Mouse (Mus musculus): ENCODE measurements at regions not wholly inside any gene's neighbourhood (a gene's known extent, or its start where the extent isn't known, plus 50 kb on each side); places are given as distances from the start of the nearest gene placed in this dataset.

GRCm38 (mm10) chr7:129922291-129922690 is 330.6 kb downstream of the Wdr11 start:
- H3K27ac ChIP-seq (ENCODE audit: insufficient read depth, low read length): no peak overlapping the region
- TF ChIP-seq POLR2A (IDR thresholded peaks at IDR 0.05; ENCODE audit: extremely low read depth, insufficient read depth, low read length) (no peak), CTCF (IDR thresholded peaks at IDR 0.05; ENCODE audit: extremely low read depth, insufficient read depth, low read length) (no peak)
- H3K4me1 ChIP-seq (ENCODE audit: control insufficient read depth, insufficient read depth, low read length): no peaks in the 10 kb centered on the region; the same call in 1 of the 2 replicates
- H3K4me3 ChIP-seq (ENCODE audit: insufficient read depth, low read length): no peak overlapping the region

GRCm38 (mm10) chr7:129936731-129937130 is 345.1 kb downstream of the Wdr11 start:
- H3K4me1 ChIP-seq (ENCODE audit: control insufficient read depth, insufficient read depth, low read length): no peaks in the 10 kb centered on the region
- H3K27ac ChIP-seq (ENCODE audit: insufficient read depth, low read length): no peak overlapping the region
- TF ChIP-seq CTCF (IDR thresholded peaks at IDR 0.05; ENCODE audit: extremely low read depth, insufficient read depth, low read length) (no peak), POLR2A (IDR thresholded peaks at IDR 0.05; ENCODE audit: extremely low read depth, insufficient read depth, low read length) (no peak)
- H3K4me3 ChIP-seq (ENCODE audit: insufficient read depth, low read length): no peak overlapping the region

GRCm38 (mm10) chr7:129937715-129938114 is 346.1 kb downstream of the Wdr11 start:
- no peak overlapping the region for H3K4me3 ChIP-seq (ENCODE audit: insufficient read depth, low read length)
- no peaks in the 10 kb centered on the region for H3K4me1 ChIP-seq (ENCODE audit: control insufficient read depth, insufficient read depth, low read length)
- no peak overlapping the region for H3K27ac ChIP-seq (ENCODE audit: insufficient read depth, low read length)
- TF ChIP-seq CTCF (IDR thresholded peaks at IDR 0.05; ENCODE audit: extremely low read depth, insufficient read depth, low read length) (no peak), POLR2A (IDR thresholded peaks at IDR 0.05; ENCODE audit: extremely low read depth, insufficient read depth, low read length) (no peak)

- no peak for TF ChIP-seq CTCF (IDR thresholded peaks at IDR 0.05; ENCODE audit: extremely low read depth, insufficient read depth, low read length)
- TF ChIP-seq POLR2A (IDR thresholded peaks at IDR 0.05; ENCODE audit: extremely low read depth, insufficient read depth, low read length): no peak
- Histone ChIP-seq H3K4me3 (ENCODE audit: insufficient read depth, low read length) (no peak overlapping the region), H3K4me1 (ENCODE audit: control insufficient read depth, insufficient read depth, low read length) (no peaks in the 10 kb centered on the region), H3K27ac (ENCODE audit: insufficient read depth, low read length) (no peak overlapping the region)
These were observed 346.5 kb downstream of the Wdr11 start for GRCm38 (mm10) chr7:129938141-129938540.

- TF ChIP-seq POLR2A (IDR thresholded peaks at IDR 0.05; ENCODE audit: extremely low read depth, insufficient read depth, low read length) (no peak), CTCF (IDR thresholded peaks at IDR 0.05; ENCODE audit: extremely low read depth, insufficient read depth, low read length) (no peak)
- H3K4me3 ChIP-seq (ENCODE audit: insufficient read depth, low read length): no peak overlapping the region
- H3K27ac ChIP-seq (ENCODE audit: insufficient read depth, low read length): no peak overlapping the region
- no peaks in the 10 kb centered on the region for H3K4me1 ChIP-seq (ENCODE audit: control insufficient read depth, insufficient read depth, low read length)
These were observed 347.6 kb downstream of the Wdr11 start for GRCm38 (mm10) chr7:129939266-129939665.

GRCm38 (mm10) chr7:129941311-129942029 is 349.8 kb downstream of the Wdr11 start:
- no peak overlapping the region for H3K4me3 ChIP-seq (ENCODE audit: insufficient read depth, low read length)
- H3K4me1 ChIP-seq (ENCODE audit: control insufficient read depth, insufficient read depth, low read length): no peaks in the 10 kb centered on the region
- no peak overlapping the region for H3K27ac ChIP-seq (ENCODE audit: insufficient read depth, low read length)
- no peak for TF ChIP-seq POLR2A (IDR thresholded peaks at IDR 0.05; ENCODE audit: extremely low read depth, insufficient read depth, low read length)

- TF ChIP-seq POLR2A (IDR thresholded peaks at IDR 0.05; ENCODE audit: extremely low read depth, insufficient read depth, low read length): no peak
- no peak for TF ChIP-seq CTCF (IDR thresholded peaks at IDR 0.05; ENCODE audit: extremely low read depth, insufficient read depth, low read length)
- Histone ChIP-seq H3K4me3 (ENCODE audit: insufficient read depth, low read length) (no peak overlapping the region), H3K27ac (ENCODE audit: insufficient read depth, low read length) (no peak overlapping the region), H3K4me1 (ENCODE audit: control insufficient read depth, insufficient read depth, low read length) (no peaks in the 10 kb centered on the region)
These were observed 357.0 kb downstream of the Wdr11 start for GRCm38 (mm10) chr7:129948613-129949110.

- no peaks in the 10 kb centered on the region for H3K4me1 ChIP-seq (ENCODE audit: control insufficient read depth, insufficient read depth, low read length)
- H3K27ac ChIP-seq (ENCODE audit: insufficient read depth, low read length): no peak overlapping the region
- TF ChIP-seq CTCF (IDR thresholded peaks at IDR 0.05; ENCODE audit: extremely low read depth, insufficient read depth, low read length): no peak
- TF ChIP-seq POLR2A (IDR thresholded peaks at IDR 0.05; ENCODE audit: extremely low read depth, insufficient read depth, low read length): no peak
- no peak overlapping the region for H3K4me3 ChIP-seq (ENCODE audit: insufficient read depth, low read length)
These were observed 358.8 kb downstream of the Wdr11 start for GRCm38 (mm10) chr7:129950456-129950855.

GRCm38 (mm10) chr7:129958379-129958778 is 366.7 kb downstream of the Wdr11 start:
- TF ChIP-seq POLR2A (IDR thresholded peaks at IDR 0.05; ENCODE audit: extremely low read depth, insufficient read depth, low read length) (no peak), CTCF (IDR thresholded peaks at IDR 0.05; ENCODE audit: extremely low read depth, insufficient read depth, low read length) (no peak)
- H3K27ac ChIP-seq (ENCODE audit: insufficient read depth, low read length): no peak overlapping the region
- no peaks in the 10 kb centered on the region for H3K4me1 ChIP-seq (ENCODE audit: control insufficient read depth, insufficient read depth, low read length)
- H3K4me3 ChIP-seq (ENCODE audit: insufficient read depth, low read length): no peak overlapping the region

- Histone ChIP-seq H3K4me3 (ENCODE audit: insufficient read depth, low read length) (no peak overlapping the region), H3K27ac (ENCODE audit: insufficient read depth, low read length) (no peak overlapping the region), H3K4me1 (ENCODE audit: control insufficient read depth, insufficient read depth, low read length) (no peaks in the 10 kb centered on the region)
- TF ChIP-seq CTCF (IDR thresholded peaks at IDR 0.05; ENCODE audit: extremely low read depth, insufficient read depth, low read length) (no peak), POLR2A (IDR thresholded peaks at IDR 0.05; ENCODE audit: extremely low read depth, insufficient read depth, low read length) (no peak)
These were observed 370.9 kb downstream of the Wdr11 start for GRCm38 (mm10) chr7:129962575-129962974.

All from cortical plate, adult 2 months (tissue).